Mouse (Mus musculus): ENCODE results near the gene Cts6. TPM values are rescaled to one million over a fixed set of nuclear protein-coding genes. Genes with fewer than 3 reads are reported as not detected.
A peak's percentile ranks its signal among the peaks of the same experiment; 100 is the strongest.
"Not testable (repeated sequence)": the region's sequence is repeated elsewhere in the genome, so short reads cannot be mapped to it uniquely, and the experiment has no call there.

The Cts6 gene
- polyA plus RNA-seq (2012; rRNA removed) (not detected in 2 replicates), polyA plus RNA-seq (2014; fragmentation: Nextera tagmentation; extraction: Ambion mirVana) (not detected in 2 replicates)

- Histone ChIP-seq H3K27ac (no peak within 1 kb of the TSS), H3K9ac (replicated peaks) (no peak within 1 kb of the TSS), H3K9me3 (ENCODE audit: control insufficient read depth, low read length) (no peaks in the 10 kb centered on the region), H3K4me1 (replicated peaks; ENCODE audit: control insufficient read depth in 2 of 2, insufficient read depth in 2 of 2, low read length in 1 of 2) (no peaks in the 10 kb centered on the region), H3K27me3 (ENCODE audit: control insufficient read depth, insufficient read depth, low read length) (no peaks in the 10 kb centered on the region), H3K4me2 (ENCODE audit: low read depth) (no peak within 1 kb of the TSS), H3K4me3 (ENCODE audit: insufficient read depth in 1 of 2, low read depth in 2 of 2, low read length in 2 of 2) (no peak within 1 kb of the TSS), H3K36me3 (replicated peaks; ENCODE audit: control insufficient read depth, insufficient read depth, low read depth) (no peaks in the 10 kb centered on the region)
- 57% methylated on average over 3 of the region's 3 CpGs for WGBS (ENCODE audit: insufficient replicate concordance)
- DNase-seq (ENCODE audit: low read depth in 3 of 3, low spot score in 3 of 3) (no peak), ATAC-seq (ENCODE audit: insufficient read depth) (no peak)
- TF ChIP-seq EP300 (IDR thresholded peaks at IDR 0.05; ENCODE audit: low read depth) (no peak), CTCF (IDR thresholded peaks at IDR 0.05; ENCODE audit: low read depth) (no peak)
These were observed at the start of gene Cts6 for GRCm38 (mm10) chr13:61203310-61203709. Gene Cts6 (minus strand): TSS chr13:61203410.

- 41% methylated on average over 13 of the region's 13 CpGs for WGBS (ENCODE audit: insufficient replicate concordance)
- H3K4me3 ChIP-seq (ENCODE audit: insufficient read depth in 1 of 2, low read depth in 2 of 2, low read length in 2 of 2): no peak overlapping the region
- H3K9me3 ChIP-seq (ENCODE audit: control insufficient read depth, low read length): no peaks in the 10 kb centered on the region
- no peak overlapping the region for H3K27ac ChIP-seq
- TF ChIP-seq EP300 (IDR thresholded peaks at IDR 0.05; ENCODE audit: low read depth): no peak
- TF ChIP-seq CTCF (IDR thresholded peaks at IDR 0.05; ENCODE audit: low read depth): peak; percentile 72
- H3K9ac ChIP-seq (replicated peaks): no peak overlapping the region
- ATAC-seq (ENCODE audit: insufficient read depth) (no peak), DNase-seq (ENCODE audit: low read depth in 3 of 3, low spot score in 3 of 3) (peak; percentile 10 to 18 (median 16))
- no peaks in the 10 kb centered on the region for H3K4me1 ChIP-seq (replicated peaks; ENCODE audit: control insufficient read depth in 2 of 2, insufficient read depth in 2 of 2, low read length in 1 of 2)
- no peak overlapping the region for H3K4me2 ChIP-seq (ENCODE audit: low read depth)
- H3K27me3 ChIP-seq (ENCODE audit: control insufficient read depth, insufficient read depth, low read length): no peaks in the 10 kb centered on the region
- no peaks in the 10 kb centered on the region for H3K36me3 ChIP-seq (replicated peaks; ENCODE audit: control insufficient read depth, insufficient read depth, low read depth)
These were observed 38.1 kb upstream of the Cts6 start for GRCm38 (mm10) chr13:61241076-61241947.

DNA sequence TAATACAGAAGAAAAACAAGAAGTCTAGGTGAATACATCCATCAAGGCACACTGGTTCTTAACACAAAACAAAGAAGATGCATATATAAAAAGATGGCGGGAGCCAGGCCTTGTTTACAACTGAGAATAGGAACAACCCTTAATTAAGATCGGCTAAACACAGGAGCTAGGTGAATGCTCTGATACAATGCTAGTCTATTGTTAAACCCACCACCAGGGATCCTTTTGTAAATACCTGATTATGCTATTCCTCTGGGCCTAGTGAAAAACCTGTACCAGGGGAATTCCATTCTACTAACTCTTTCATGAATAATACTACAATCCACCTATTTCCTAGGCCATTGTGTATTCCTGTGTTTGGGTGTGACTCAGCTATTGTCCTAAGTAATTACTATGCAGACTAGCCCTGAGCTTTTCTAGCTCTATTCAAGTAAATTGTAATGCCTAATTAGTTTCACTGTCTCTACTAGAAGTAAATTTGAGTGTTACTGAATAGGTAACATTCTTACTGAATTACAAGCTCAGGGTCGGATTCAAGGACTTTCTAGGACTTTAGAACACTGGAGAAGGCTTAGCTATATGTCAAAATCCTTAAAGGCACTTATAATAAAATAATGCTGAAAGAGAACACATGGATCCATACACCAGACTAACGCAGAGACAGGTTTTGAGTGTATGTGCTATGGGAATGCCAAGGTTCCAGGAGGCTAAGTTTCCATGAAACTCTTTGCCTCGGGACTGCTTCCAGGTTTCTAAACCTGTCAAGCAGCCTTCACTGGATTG, 17.9 kb downstream of the Cts6 start:
- not testable (repeated sequence) for H3K27ac ChIP-seq; H3K9me3 ChIP-seq (ENCODE audit: control insufficient read depth, low read length); H3K4me3 ChIP-seq (ENCODE audit: insufficient read depth in 1 of 2, low read depth in 2 of 2, low read length in 2 of 2); DNase-seq (ENCODE audit: low read depth in 3 of 3, low spot score in 3 of 3); ATAC-seq (ENCODE audit: insufficient read depth); H3K4me1 ChIP-seq (replicated peaks; ENCODE audit: control insufficient read depth in 2 of 2, insufficient read depth in 2 of 2, low read length in 1 of 2); H3K4me2 ChIP-seq (ENCODE audit: low read depth); H3K9ac ChIP-seq (replicated peaks); H3K27me3 ChIP-seq (ENCODE audit: control insufficient read depth, insufficient read depth, low read length); H3K36me3 ChIP-seq (replicated peaks; ENCODE audit: control insufficient read depth, insufficient read depth, low read depth)
- 44% methylated on average over 5 of the region's 5 CpGs for WGBS (ENCODE audit: insufficient replicate concordance)

DNA sequence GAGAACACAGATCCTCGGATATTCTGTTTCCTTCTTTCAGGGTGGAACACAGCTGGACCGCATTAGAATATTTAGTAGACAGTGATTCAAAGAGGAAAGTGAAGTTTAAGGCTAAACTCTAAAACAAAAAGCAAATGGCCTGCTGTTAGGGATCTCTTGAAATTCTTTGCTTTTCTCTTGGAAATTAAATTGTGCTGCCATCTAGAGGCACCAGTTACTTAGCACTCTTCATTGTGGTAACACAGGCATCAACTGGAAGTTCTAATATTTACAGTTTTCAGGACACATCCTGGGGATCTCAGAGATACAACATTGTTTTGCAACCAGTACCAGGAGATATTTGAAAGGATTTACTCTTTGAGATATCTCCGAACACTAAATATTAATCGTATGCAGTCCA, 38.6 kb downstream of the Cts6 start:
- Histone ChIP-seq H3K4me2 (ENCODE audit: low read depth) (no peak overlapping the region), H3K27me3 (ENCODE audit: control insufficient read depth, insufficient read depth, low read length) (no peaks in the 10 kb centered on the region), H3K9ac (replicated peaks) (no peak overlapping the region), H3K36me3 (replicated peaks; ENCODE audit: control insufficient read depth, insufficient read depth, low read depth) (no peaks in the 10 kb centered on the region), H3K9me3 (ENCODE audit: control insufficient read depth, low read length) (no peaks in the 10 kb centered on the region), H3K27ac (no peak overlapping the region), H3K4me3 (ENCODE audit: insufficient read depth in 1 of 2, low read depth in 2 of 2, low read length in 2 of 2) (no peak overlapping the region), H3K4me1 (replicated peaks; ENCODE audit: control insufficient read depth in 2 of 2, insufficient read depth in 2 of 2, low read length in 1 of 2) (no peaks in the 10 kb centered on the region)
- ATAC-seq (ENCODE audit: insufficient read depth) (no peak), DNase-seq (ENCODE audit: low read depth in 3 of 3, low spot score in 3 of 3) (no peak)
- 61% methylated on average over 4 of the region's 4 CpGs for WGBS (ENCODE audit: insufficient replicate concordance)
- TF ChIP-seq EP300 (IDR thresholded peaks at IDR 0.05; ENCODE audit: low read depth) (no peak), CTCF (IDR thresholded peaks at IDR 0.05; ENCODE audit: low read depth) (no peak)

DNA sequence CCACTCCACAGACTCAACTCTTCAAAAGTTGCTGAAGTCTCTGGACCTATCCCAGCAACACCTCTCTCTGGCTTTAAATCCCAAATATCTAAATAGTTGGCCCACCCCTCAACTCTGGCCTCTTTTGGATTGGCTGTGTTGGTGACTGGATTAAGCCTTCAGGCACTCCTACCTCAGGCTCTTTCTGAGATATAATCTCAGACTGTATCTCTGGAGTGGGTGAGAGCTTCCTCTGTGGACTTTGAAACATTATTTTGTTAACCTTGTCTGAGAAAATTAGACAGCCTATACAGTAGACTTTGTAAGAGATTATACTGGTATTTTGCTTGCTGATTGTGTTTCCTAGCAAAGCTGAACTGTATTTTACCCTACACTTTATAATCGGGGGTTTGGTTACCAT, 39.1 kb downstream of the Cts6 start, which contains the start of gene Ctsr:
Ctsr (minus strand) TSS at position 101 of the 400 bp plus-strand sequence.
- H3K4me1 ChIP-seq (replicated peaks; ENCODE audit: control insufficient read depth in 2 of 2, insufficient read depth in 2 of 2, low read length in 1 of 2): no peaks in the 10 kb centered on the region
- H3K9ac ChIP-seq (replicated peaks): no peak within 1 kb of the TSS
- H3K36me3 ChIP-seq (replicated peaks; ENCODE audit: control insufficient read depth, insufficient read depth, low read depth): no peaks in the 10 kb centered on the region
- H3K27ac ChIP-seq: no peak within 1 kb of the TSS
- no peak within 1 kb of the TSS for H3K4me2 ChIP-seq (ENCODE audit: low read depth)
- H3K27me3 ChIP-seq (ENCODE audit: control insufficient read depth, insufficient read depth, low read length): no peaks in the 10 kb centered on the region
- ATAC-seq (ENCODE audit: insufficient read depth) (no peak), DNase-seq (ENCODE audit: low read depth in 3 of 3, low spot score in 3 of 3) (no peak)
- 50% methylated on average over 1 of the region's 1 CpGs for WGBS (ENCODE audit: insufficient replicate concordance)
- no peak for TF ChIP-seq CTCF (IDR thresholded peaks at IDR 0.05; ENCODE audit: low read depth)
- TF ChIP-seq EP300 (IDR thresholded peaks at IDR 0.05; ENCODE audit: low read depth): no peak
- H3K4me3 ChIP-seq (ENCODE audit: insufficient read depth in 1 of 2, low read depth in 2 of 2, low read length in 2 of 2): no peak within 1 kb of the TSS
- H3K9me3 ChIP-seq (ENCODE audit: control insufficient read depth, low read length): no peaks in the 10 kb centered on the region

Other genes with a start within 250 kb of the Cts6 start
- 0.04 TPM in 1 of 2 replicates, not detected in the other for gene Ctsj, start 197.5 kb downstream of the Cts6 start, polyA plus RNA-seq (2012; rRNA removed)
- gene Ctsj, start 197.5 kb downstream of the Cts6 start, polyA plus RNA-seq (2014; fragmentation: Nextera tagmentation; extraction: Ambion mirVana): not detected in 2 replicates
- gene Ctsq, start 162.8 kb downstream of the Cts6 start, polyA plus RNA-seq (2012; rRNA removed): not detected in 2 replicates
- not detected in 2 replicates for gene Ctsq, start 162.8 kb downstream of the Cts6 start, polyA plus RNA-seq (2014; fragmentation: Nextera tagmentation; extraction: Ambion mirVana)
- not detected in 2 replicates for gene Ctsr, start 39.2 kb downstream of the Cts6 start, polyA plus RNA-seq (2012; rRNA removed)
- not detected in 2 replicates for gene Ctsr, start 39.2 kb downstream of the Cts6 start, polyA plus RNA-seq (2014; fragmentation: Nextera tagmentation; extraction: Ambion mirVana)
- gene Cts8, start 51.9 kb upstream of the Cts6 start, polyA plus RNA-seq (2012; rRNA removed): not detected in 2 replicates
- gene Cts8, start 51.9 kb upstream of the Cts6 start, polyA plus RNA-seq (2014; fragmentation: Nextera tagmentation; extraction: Ambion mirVana): not detected in 2 replicates
- not detected in 2 replicates for gene Gm49398, start 85.4 kb upstream of the Cts6 start, polyA plus RNA-seq (2012; rRNA removed)
- not detected in 2 replicates for gene Gm49398, start 85.4 kb upstream of the Cts6 start, polyA plus RNA-seq (2014; fragmentation: Nextera tagmentation; extraction: Ambion mirVana)
- not detected in 2 replicates for gene Cts7, start 154.8 kb upstream of the Cts6 start, polyA plus RNA-seq (2012; rRNA removed)
- not detected in 2 replicates for gene Cts7, start 154.8 kb upstream of the Cts6 start, polyA plus RNA-seq (2014; fragmentation: Nextera tagmentation; extraction: Ambion mirVana)